Mouse (Mus musculus): ENCODE results near the gene Col25a1.

- TF ChIP-seq CTCF (IDR thresholded peaks at IDR 0.05; ENCODE audit: low read depth) = no peak
- TF ChIP-seq EP300 (IDR thresholded peaks at IDR 0.05; ENCODE audit: low read depth) = no peak
Measured at GRCm38 (mm10) chr3:130377786-130378185, 246.5 kb downstream of the Col25a1 start.

Data from liver, embryonic 14.5 days (tissue).